Mouse (Mus musculus): ENCODE data around the gene Cdc34b.

GRCm38 (mm10) chr11:94785247-94785646 is 43.7 kb downstream of the Cdc34b start:
- TF ChIP-seq CTCF (IDR thresholded peaks at IDR 0.05; ENCODE audit: low read depth, low read length) (peak; percentile 76), POLR2A (IDR thresholded peaks at IDR 0.05; ENCODE audit: borderline replicate concordance, low read depth, low read length) (no peak)
